Mouse (Mus musculus) adrenal gland, postnatal 10 days (tissue): Measurements from ENCODE around the gene Pla1a. TPM values are rescaled to one million over a fixed set of nuclear protein-coding genes. Genes with fewer than 3 reads are reported as not detected.

Experiments used
- total RNA-seq, 2 experiments: library from RNA; stranded (reverse); gene quantifications; 2 replicates each; pipeline ENCODE4 v1.2.3; 2021

The Pla1a gene
- total RNA-seq, 2 experiments from 2014 or later: 19.9 to 29.6 TPM

Other genes starting within 250 kb of the Pla1a start
- 10 to 100 TPM in 1 of 2 experiments, 1 to 10 TPM in 1; 2.6 to 14.2 TPM for gene Nr1i2, start 138.3 kb downstream of the Pla1a start, total RNA-seq
- gene Maats1, start 91.0 kb downstream of the Pla1a start, total RNA-seq: under 1 TPM; 0.42 to 0.51 TPM
- 100 to 1,000 TPM; 385 to 411 TPM for gene Cox17, start 86.2 kb downstream of the Pla1a start, total RNA-seq
- gene Gm21987, start 86.1 kb downstream of the Pla1a start, total RNA-seq: not detected
- gene Popdc2, start 70.9 kb downstream of the Pla1a start, total RNA-seq: 1 to 10 TPM; 4.6 to 8.5 TPM
- gene Adprh, start 19.6 kb upstream of the Pla1a start, total RNA-seq: 10 to 100 TPM; 37.0 to 40.0 TPM
- gene Cd80, start 22.4 kb upstream of the Pla1a start, total RNA-seq: under 1 TPM; 0.73 to 0.96 TPM
- 10 to 100 TPM; 43.5 to 52.7 TPM for gene Timmdc1, start 89.5 kb upstream of the Pla1a start, total RNA-seq
- 10 to 100 TPM; 20.4 to 25.6 TPM for gene Poglut1, start 117.1 kb upstream of the Pla1a start, total RNA-seq
- 10 to 100 TPM; 57.2 to 60.1 TPM for gene Tmem39a, start 125.6 kb upstream of the Pla1a start, total RNA-seq